Mouse (Mus musculus) embryo, embryonic 9.5 days (tissue): Measurements from ENCODE around the gene Txnrd2.

ENCODE experiments used
- DNase-seq: peaks from one replicate; pipeline ENCODE4 v3.0.0-alpha.2; 2017; ENCODE audit errors: extremely low spot score

Txnrd2 gene

GRCm38 (mm10) chr16:18416837-18417236 is 9.3 kb upstream of the Txnrd2 start:
- no peak for DNase-seq

GRCm38 (mm10) chr16:18417491-18417890 is 8.7 kb upstream of the Txnrd2 start:
- no peak for DNase-seq

DNA sequence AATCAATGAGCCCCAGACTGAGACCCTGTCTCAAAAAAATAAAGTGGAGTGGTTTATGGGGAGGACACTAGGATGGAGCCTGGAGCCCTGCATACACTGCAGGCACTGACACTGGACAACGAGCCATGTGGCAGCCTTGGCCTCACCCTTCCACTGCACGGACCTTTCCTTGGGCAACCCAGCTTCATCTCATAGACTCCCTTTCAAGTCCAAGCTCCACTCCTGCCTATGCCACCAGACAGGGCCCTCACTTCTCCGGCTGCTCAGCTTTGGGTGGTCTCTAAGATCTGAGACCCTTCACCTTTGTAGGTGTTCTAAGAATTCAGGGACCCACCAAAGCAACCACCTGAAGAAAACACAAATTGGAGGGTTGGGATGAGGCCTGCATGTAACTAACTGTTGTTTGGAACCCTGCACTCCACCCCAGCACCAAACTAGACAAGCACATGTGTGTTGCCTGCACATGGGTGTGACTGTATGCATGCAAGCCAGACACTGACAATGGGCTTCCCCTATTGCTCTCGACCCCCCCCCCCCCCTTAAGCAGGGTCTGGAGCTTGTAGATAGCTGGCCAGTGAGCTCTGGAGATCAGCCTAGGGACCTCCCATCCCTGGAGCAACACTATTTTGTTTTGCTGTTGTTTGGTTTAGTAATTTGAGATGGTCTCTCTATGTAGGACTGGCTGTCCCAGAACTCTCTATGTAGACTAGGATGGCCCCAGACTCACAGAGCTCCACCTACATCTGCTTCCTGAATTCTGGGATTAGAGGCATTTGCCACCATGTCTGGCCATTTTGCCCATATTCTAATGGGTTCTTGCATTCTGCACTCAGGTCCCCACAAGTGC is 7.2 kb upstream of the Txnrd2 start:
- no peak for DNase-seq

DNA sequence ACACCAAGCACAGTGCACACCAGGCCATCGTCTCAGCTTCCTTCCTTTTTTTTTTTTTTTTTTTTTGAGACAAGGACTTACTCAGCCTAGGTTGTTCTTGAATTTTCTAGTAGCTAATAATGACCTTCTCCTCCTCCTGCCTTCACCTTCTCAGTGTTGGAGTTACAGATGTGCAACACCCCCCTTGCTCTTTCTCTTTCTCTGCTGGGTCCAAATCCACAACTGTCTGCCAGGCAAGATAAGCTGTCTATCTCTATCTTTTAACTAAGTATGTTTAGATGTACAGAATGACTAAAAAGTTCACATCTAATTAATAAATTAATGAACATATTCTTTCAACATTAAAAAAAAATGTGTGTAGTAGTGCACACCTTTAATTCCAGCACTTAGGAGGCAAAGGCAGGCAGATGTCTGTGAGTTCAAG is 6.6 kb upstream of the Txnrd2 start:
- no peak for DNase-seq

- no peak for DNase-seq
These were observed 5.6 kb upstream of the Txnrd2 start for GRCm38 (mm10) chr16:18420571-18420970.

DNA sequence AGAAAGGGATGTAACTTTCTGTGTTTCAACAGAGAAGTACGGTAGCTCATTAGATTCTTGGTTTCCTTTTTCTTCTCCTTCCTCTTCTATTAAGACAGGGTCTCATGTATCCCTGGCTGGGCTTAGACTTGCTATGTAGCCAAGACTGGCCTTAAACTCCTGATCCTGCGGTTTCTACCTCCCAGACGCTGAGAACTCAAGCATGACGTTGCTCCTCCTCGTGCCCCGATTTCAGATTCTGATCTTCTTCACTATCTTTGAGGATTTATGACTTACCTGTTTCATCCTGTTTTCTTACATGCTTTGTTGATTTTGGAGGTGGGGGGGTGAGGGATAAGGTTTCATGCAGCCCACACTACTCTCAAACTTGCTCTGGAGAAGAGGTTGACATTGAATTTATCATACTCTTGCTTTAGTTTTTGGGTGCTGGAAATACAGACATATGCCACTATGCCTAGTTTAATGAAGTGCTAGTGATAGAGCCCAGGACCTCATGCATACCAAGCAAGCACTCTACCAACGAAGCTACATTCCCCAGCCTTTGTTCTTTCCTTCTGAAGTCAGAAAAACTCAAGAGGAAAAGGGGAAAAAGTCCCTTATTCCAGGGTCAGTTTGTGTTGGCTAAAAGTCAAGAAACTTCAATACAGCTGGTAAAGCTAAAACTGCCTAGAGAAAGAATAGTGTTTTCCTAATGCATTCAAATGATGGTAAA is 2.8 kb upstream of the Txnrd2 start:
- DNase-seq, result no peak

- no peak for DNase-seq
These were observed 2.3 kb upstream of the Txnrd2 start for GRCm38 (mm10) chr16:18423915-18424265.

GRCm38 (mm10) chr16:18424364-18425045 is 1.7 kb upstream of the Txnrd2 start:
- no peak for DNase-seq

GRCm38 (mm10) chr16:18425475-18426214 is 539 bp upstream of the Txnrd2 start:
- no peak for DNase-seq

DNA sequence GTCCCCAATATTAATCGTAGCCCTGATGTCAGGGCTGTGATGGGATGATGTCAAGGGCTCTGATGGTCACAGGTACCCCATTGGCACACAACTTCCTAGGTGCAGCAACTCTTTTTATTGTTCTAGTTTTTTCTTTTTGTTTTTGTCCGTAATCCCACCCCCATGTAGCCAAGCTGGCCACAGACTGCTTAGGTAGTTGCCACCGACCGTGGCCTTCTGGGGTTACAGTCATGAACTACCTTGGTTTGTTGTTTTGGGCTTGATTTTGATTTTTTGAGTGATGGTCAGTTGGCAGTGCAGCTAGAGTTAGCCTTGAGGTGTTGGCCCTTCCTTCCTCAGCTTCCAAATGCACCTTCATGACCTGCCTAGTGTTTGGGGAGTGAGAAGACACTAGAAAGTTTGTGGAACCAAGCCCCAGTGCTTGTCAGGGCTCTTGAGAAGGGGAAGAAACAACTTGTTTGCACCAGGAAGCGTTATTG is 657 bp downstream of the Txnrd2 start, which contains the start of gene Comt:
TSS of gene Comt (minus strand) at position 51 of the 479 bp plus-strand sequence.
- DNase-seq, result no peak

DNA sequence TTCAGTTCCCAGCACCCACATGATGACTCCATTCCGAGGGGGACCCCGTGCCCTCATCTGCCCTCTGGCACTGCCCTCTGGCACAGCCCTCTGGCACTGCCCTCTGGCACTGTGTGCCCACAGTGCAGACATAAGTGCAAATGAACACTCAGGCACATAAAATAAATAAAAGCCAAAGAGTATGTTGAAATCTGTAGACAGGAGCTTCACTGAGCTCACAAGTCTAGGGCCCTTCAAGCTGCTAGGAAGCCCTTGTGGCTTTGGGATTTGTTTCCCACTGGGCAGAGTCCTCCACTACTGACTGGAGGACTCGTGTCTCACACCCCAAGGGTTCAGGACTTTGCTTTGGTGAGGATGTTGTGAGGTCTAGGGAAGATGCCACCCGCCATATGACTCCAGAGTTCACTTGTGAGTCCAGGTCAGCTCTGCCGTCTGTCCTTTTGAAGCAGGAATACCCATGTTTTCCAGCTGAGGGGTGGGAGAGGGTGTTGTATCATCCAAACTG is 1.9 kb downstream of the Txnrd2 start:
- DNase-seq, result no peak

DNA sequence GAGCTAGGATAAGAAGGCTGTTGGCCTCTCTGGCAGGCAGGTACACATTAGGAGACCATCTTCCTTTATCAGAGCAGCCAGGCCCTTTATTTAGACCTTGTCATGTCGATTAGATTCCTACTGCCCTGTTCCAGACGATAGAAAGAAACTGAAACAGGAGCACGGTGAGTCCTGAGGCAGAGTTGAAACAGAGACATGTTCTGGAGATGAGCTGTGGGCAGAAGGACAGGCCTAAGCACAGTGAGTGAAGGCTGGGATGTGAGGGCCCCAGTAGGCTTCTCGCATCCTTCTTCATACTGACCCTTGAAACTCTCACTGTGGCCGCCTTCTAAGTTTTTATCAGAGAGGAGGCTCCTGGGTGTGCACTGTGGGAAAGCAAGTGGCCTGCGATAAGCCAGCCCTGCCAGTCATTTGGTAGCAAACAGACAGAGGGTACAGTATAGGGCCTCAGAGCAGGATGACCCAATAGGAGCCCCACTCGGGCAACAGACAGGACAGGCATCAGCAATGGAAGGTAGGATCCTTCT is 2.4 kb downstream of the Txnrd2 start:
- DNase-seq, result no peak

GRCm38 (mm10) chr16:18429641-18430040 is 3.5 kb downstream of the Txnrd2 start:
- DNase-seq, result no peak

DNA sequence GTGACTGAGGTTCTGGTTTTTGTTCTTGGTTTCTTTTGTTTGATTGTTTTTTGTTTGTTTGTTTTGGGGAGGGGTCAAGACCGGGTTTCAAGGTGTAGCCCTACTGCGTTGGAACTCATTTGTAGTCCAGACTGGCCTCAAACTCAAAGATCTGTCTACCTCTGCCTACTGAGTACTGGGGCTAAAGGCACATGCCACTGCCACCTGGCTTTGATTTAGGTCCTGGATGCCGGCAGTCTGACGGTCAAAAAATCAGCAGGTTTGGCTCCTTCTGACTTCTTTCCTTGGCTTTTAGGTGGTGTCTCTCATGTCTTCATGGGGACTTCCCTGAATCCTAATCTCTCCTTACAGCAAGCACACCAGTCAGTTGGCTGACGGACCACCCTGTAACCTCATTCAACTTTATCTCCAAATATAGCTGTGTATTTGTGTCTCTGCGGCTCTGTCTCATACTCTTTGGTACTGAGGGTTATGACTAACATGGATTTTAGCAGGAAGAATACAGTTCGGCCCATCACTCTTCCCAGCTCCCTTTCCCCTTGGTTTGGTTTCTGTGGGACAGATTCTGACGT is 4.5 kb downstream of the Txnrd2 start:
- DNase-seq, result no peak

- DNase-seq, result no peak
These were observed 7.2 kb downstream of the Txnrd2 start for GRCm38 (mm10) chr16:18433341-18433920.

GRCm38 (mm10) chr16:18436128-18436527 is 9.9 kb downstream of the Txnrd2 start:
- DNase-seq, result no peak

- peak; percentile 91 for DNase-seq
These were observed 17.2 kb downstream of the Txnrd2 start for GRCm38 (mm10) chr16:18443385-18443841.

DNA sequence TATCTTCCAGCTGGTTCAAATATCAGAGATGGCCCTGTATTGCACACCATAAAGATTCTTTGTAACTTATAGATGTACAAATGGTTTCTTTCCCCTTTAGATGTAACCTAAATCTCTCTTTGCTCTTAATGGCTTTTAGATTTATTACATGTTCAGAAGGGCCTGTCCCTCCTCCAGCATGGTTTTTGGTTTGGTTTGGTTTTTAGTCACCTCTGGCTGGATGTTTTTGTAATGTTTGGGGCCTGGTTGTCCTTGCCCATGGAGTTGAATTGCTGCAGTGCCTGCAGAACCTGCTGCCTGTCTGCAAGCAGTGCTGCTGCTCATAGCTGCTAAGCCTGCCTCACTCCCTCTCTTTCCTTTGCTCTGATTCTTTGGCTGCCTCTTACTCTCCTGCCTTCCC is 21.1 kb downstream of the Txnrd2 start:
- DNase-seq, result no peak

DNA sequence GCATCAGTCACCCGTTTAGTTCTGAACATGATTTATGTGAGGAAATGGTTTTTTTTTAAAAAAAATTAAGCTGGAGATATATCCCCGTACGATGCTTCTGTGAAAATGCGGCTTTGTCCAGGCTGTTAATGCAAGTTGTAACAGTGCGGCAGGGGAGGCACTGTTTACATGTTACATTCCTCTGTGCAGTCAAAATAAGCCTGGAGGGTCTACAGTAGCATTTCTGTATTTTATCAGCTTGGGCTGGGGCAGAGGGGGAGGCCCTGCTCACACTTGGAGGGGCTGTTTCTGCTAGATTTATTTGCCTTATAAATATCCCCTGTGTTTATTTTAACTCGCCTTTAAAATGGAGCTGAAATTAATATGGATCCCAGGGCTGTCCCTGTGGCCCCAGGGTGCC is 21.9 kb downstream of the Txnrd2 start:
- DNase-seq, result no peak

DNA sequence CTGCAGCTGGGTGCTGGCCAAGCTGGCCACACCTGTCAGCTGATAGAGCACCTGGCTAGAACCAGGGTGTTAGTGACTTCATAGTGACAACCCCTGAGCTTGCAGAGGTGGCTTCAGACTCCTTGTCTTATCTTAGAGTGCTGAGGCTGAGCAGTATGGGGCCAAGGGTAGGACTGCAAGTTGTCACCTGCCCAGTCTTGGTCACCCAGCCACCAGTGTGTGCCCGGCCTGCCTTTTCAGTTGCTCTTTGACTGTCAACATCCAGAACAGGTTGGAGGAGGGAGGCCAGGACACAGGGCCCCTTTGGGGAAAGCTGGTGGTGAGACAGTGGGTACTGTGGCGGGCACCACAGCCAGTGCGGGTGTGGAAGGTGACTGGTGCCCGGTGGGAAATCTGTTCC is 22.8 kb downstream of the Txnrd2 start:
- no peak for DNase-seq
